Mouse (Mus musculus): Measurements from ENCODE around the gene Dll3. TPM values are rescaled to one million over a fixed set of nuclear protein-coding genes. Genes with fewer than 3 reads are reported as not detected.
A peak's percentile ranks its signal among the peaks of the same experiment; 100 is the strongest.
"Not testable (repeated sequence)": the region's sequence is repeated elsewhere in the genome, so short reads cannot be mapped to it uniquely, and the experiment has no call there.

Dll3 gene
- polyA plus RNA-seq, 1 experiment from 2014 or later, result 0.06 TPM

- Histone ChIP-seq H3K36me3 (no peaks in the 10 kb centered on the region), H3K4me1 (replicated peaks) (peaks cover 9% of the 10 kb centered on the region), H3K27ac (no peak overlapping the region), H3K4me3 (replicated peaks) (peak overlapping the region; percentile 67), H3K9me3 (replicated peaks) (no peaks in the 10 kb centered on the region), H3K4me2 (peak overlapping the region; percentile 74), H3K27me3 (peaks cover 32% of the 10 kb centered on the region), H3K9ac (peak overlapping the region; percentile 73)
- 25% methylated on average over 16 of the region's 16 CpGs for WGBS (ENCODE audit: insufficient replicate concordance)
- ATAC-seq (ENCODE audit: low read depth), result no peak
- no peak for DNase-seq
Measured at GRCm38 (mm10) chr7:28268576-28268975, 33.5 kb downstream of the Dll3 start.

DNA sequence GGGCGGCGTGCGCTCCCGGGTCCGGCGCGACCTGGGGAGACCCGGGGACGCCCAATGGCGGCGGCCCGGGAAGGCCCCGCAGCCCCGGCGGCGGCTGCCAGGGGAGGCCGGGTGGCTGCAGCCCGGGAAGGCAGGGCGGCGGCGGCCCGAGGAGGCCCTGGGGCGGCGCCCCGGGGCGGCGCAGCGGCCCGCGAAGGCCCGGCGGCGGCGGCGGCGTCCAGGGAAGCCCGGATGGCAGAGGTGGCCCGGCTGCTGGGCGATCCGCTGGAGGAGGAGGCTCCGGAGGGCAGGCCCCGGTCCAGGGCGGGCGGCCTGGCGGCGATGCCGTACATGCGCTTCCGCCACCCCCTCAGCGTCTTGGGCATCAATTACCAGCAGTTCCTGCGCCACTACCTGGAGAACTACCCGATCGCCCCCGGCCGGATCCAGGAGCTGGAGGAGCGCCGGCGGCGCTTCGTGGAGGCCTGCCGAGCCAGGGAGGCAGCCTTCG is 34.0 kb downstream of the Dll3 start:
- Histone ChIP-seq H3K4me3 (replicated peaks) (peak overlapping the region; percentile 67), H3K27ac (no peak overlapping the region), H3K9me3 (replicated peaks) (no peaks in the 10 kb centered on the region), H3K4me2 (peak overlapping the region; percentile 74), H3K9ac (peak overlapping the region; percentile 73), H3K36me3 (no peaks in the 10 kb centered on the region), H3K27me3 (peaks cover 32% of the 10 kb centered on the region), H3K4me1 (replicated peaks) (peaks cover 9% of the 10 kb centered on the region)
- WGBS (ENCODE audit: insufficient replicate concordance), result under 1% methylated on average over 61 of the region's 62 CpGs
- ATAC-seq (ENCODE audit: low read depth) (peak; percentile 66), DNase-seq (peak; percentile 17)

DNA sequence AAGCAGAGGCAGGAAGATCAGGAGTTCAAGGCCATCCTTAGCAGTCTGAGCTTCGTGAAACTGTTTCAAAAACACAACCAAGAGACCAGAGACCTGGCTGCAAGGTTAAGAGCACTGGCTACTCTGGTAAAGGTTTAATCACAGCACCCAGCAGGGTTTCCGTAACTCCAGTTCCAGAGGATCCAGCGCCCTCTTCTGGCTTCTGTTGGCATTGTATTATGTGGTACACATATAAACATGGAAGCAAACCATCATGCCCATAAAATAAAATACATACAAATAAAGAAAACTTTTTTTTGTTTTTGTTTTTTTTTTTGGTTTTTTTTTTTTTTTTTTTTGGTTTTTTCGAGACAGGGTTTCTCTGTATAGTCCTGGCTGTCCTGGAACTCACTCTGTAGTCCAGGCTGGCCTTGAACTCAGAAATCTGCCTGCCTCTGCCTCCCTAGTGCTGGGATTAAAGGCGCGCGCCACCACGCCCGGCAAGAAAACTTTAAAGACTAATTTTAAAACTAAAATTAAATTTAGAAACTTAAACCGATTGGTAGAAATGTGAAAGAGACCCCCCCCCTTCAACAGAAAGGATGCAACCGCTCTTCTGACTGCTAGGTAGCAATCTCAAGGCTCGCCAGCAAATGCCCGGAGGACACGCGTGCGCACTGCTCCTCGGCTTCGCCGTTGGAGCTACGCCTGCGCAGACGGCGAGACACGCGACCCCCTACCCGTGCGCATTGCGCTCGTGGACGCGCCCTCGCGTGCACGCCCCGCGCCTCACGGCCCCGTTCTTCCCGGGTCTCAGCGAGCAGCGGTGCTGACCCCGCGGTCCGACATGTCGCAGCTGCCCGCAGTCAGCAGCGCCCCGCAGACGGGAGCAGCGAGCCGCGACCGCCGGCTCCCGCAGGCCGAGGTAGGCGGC is 34.7 kb downstream of the Dll3 start, which contains the start of gene Eid2:
Gene Eid2, plus strand, starts transcription at position 753 of the 913 bp plus-strand sequence.
- no peak within 1 kb of the TSS for H3K27ac ChIP-seq
- H3K9ac ChIP-seq, result peak within 1 kb of the TSS; percentile 73
- H3K4me2 ChIP-seq, result peak within 1 kb of the TSS; percentile 74
- peaks cover 32% of the 10 kb centered on the region for H3K27me3 ChIP-seq
- no peaks in the 10 kb centered on the region for H3K36me3 ChIP-seq
- 6% methylated on average over 57 of the region's 57 CpGs for WGBS (ENCODE audit: insufficient replicate concordance)
- peaks cover 9% of the 10 kb centered on the region for H3K4me1 ChIP-seq (replicated peaks)
- no peaks in the 10 kb centered on the region for H3K9me3 ChIP-seq (replicated peaks)
- ATAC-seq (ENCODE audit: low read depth) (peak; percentile 55), DNase-seq (peak; percentile 48)
- peak within 1 kb of the TSS; percentile 67 for H3K4me3 ChIP-seq (replicated peaks)

DNA sequence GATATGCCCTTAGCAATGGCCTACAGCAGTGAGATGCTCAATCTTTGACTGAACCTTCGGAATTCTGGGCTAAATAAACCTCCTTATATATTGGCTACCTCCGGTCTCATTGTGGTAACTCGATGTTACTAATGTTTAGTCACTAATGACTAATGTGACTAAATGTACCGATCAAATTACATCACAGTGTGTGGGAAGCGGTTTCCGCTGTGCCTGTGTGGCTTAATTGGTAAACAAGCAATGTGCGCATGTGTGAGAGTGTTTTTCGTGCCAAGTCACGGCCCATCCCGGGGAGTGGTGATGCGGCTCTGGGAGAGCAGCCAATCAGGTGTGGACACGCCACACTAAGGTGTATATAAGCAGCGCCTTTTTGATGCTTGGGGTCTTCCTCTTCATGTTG is 36.6 kb downstream of the Dll3 start:
- Histone ChIP-seq H3K9ac (no peak overlapping the region), H3K9me3 (replicated peaks) (no peaks in the 10 kb centered on the region), H3K27ac (no peak overlapping the region), H3K36me3 (no peaks in the 10 kb centered on the region), H3K27me3 (peaks cover 32% of the 10 kb centered on the region), H3K4me3 (replicated peaks) (no peak overlapping the region), H3K4me2 (no peak overlapping the region), H3K4me1 (replicated peaks) (peaks cover 9% of the 10 kb centered on the region)
- no peak for DNase-seq
- ATAC-seq (ENCODE audit: low read depth), result no peak
- WGBS (ENCODE audit: insufficient replicate concordance), result 74% methylated on average over 13 of the region's 13 CpGs

DNA sequence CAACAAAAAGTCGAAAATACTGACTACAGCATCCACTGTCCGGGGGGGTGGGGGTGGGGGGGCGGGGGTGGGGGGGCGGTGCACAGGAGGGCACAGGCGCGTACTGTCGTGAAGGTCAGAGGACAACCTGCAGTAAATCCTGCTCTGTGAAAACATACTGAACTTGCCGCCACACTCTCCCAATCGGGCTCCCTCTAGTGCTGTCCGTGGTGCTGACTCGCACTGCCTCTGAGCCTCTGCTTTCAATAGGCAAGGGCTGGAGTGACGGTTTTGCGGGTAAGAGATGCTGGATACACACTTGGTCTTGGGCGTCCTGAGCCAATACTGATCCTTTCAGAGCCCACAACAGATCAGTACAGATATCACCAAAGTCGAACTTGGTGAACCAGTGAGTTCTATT is 38.3 kb downstream of the Dll3 start:
- peaks cover 26% of the 10 kb centered on the region for H3K27me3 ChIP-seq
- no peak overlapping the region for H3K27ac ChIP-seq
- H3K36me3 ChIP-seq, result no peaks in the 10 kb centered on the region
- peaks cover 9% of the 10 kb centered on the region for H3K4me1 ChIP-seq (replicated peaks)
- H3K9ac ChIP-seq, result no peak overlapping the region
- ATAC-seq (ENCODE audit: low read depth), result peak; percentile 29; the same call in 1 of the 2 replicates
- peak; percentile 44 for DNase-seq
- H3K9me3 ChIP-seq (replicated peaks), result no peaks in the 10 kb centered on the region
- whole genome bisulfite sequencing (ENCODE audit: insufficient replicate concordance), result 6% methylated on average over 14 of the region's 15 CpGs
- H3K4me3 ChIP-seq (replicated peaks), result no peak overlapping the region
- no peak overlapping the region for H3K4me2 ChIP-seq

GRCm38 (mm10) chr7:28262861-28263260 is 39.2 kb downstream of the Dll3 start:
- H3K9me3 ChIP-seq (replicated peaks), result no peaks in the 10 kb centered on the region
- 42% methylated on average over 5 of the region's 5 CpGs for WGBS (ENCODE audit: insufficient replicate concordance)
- DNase-seq (no peak), ATAC-seq (ENCODE audit: low read depth) (no peak)
- no peak overlapping the region for H3K4me3 ChIP-seq (replicated peaks)
- peaks cover 17% of the 10 kb centered on the region for H3K27me3 ChIP-seq
- H3K36me3 ChIP-seq, result no peaks in the 10 kb centered on the region
- H3K4me2 ChIP-seq, result no peak overlapping the region
- H3K4me1 ChIP-seq (replicated peaks), result peaks cover 3% of the 10 kb centered on the region; the same call in 1 of the 2 replicates
- H3K9ac ChIP-seq, result no peak overlapping the region
- H3K27ac ChIP-seq, result no peak overlapping the region

DNA sequence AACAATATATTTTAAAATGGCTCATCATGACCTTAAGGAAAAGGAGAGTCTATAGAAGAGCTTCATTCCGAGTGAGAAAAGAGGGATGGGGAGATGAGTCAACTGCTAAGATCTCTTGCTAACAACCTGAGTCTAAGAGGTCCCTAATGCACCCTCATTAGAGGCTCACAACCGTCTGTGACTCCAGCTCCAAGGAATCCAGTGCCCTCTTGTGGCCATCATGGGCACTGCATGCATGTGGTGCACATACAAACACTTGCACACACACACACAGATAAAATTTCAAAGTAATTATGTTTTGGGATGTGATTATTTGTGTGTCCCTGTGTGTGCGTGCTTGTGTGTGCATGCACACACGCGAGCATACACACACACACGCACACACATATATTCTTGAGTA is 46.6 kb downstream of the Dll3 start:
- H3K9ac ChIP-seq, result no peak overlapping the region
- H3K27me3 ChIP-seq, result no peaks in the 10 kb centered on the region
- no peak for ATAC-seq (ENCODE audit: low read depth)
- H3K9me3 ChIP-seq (replicated peaks), result peaks cover 3% of the 10 kb centered on the region; the same call in 1 of the 2 replicates
- H3K36me3 ChIP-seq, result no peaks in the 10 kb centered on the region
- 68% methylated on average over 6 of the region's 6 CpGs for WGBS (ENCODE audit: insufficient replicate concordance)
- no peaks in the 10 kb centered on the region for H3K4me1 ChIP-seq (replicated peaks)
- no peak overlapping the region for H3K27ac ChIP-seq
- no peak overlapping the region for H3K4me2 ChIP-seq
- no peak overlapping the region for H3K4me3 ChIP-seq (replicated peaks)
- DNase-seq, result no peak

- no peak overlapping the region for H3K9ac ChIP-seq
- H3K36me3 ChIP-seq, result no peaks in the 10 kb centered on the region
- DNase-seq (no peak), ATAC-seq (ENCODE audit: low read depth) (no peak)
- peaks cover 3% of the 10 kb centered on the region; the same call in 1 of the 2 replicates for H3K9me3 ChIP-seq (replicated peaks)
- H3K27ac ChIP-seq, result no peak overlapping the region
- no peak overlapping the region for H3K4me2 ChIP-seq
- no peak overlapping the region for H3K4me3 ChIP-seq (replicated peaks)
- H3K4me1 ChIP-seq (replicated peaks), result no peaks in the 10 kb centered on the region
- no peaks in the 10 kb centered on the region for H3K27me3 ChIP-seq
- 47% methylated on average over 6 of the region's 6 CpGs for WGBS (ENCODE audit: insufficient replicate concordance)
Measured at GRCm38 (mm10) chr7:28254591-28254990, 47.4 kb downstream of the Dll3 start.

GRCm38 (mm10) chr7:28251976-28252375 is 50.1 kb downstream of the Dll3 start:
- peaks cover 3% of the 10 kb centered on the region; the same call in 1 of the 2 replicates for H3K9me3 ChIP-seq (replicated peaks)
- no peak for ATAC-seq (ENCODE audit: low read depth)
- no peak overlapping the region for H3K4me3 ChIP-seq (replicated peaks)
- WGBS (ENCODE audit: insufficient replicate concordance), result 82% methylated on average over 17 of the region's 17 CpGs
- H3K4me2 ChIP-seq, result no peak overlapping the region
- H3K4me1 ChIP-seq (replicated peaks), result no peaks in the 10 kb centered on the region
- H3K27me3 ChIP-seq, result no peaks in the 10 kb centered on the region
- H3K36me3 ChIP-seq, result no peaks in the 10 kb centered on the region
- no peak overlapping the region for H3K27ac ChIP-seq
- no peak for DNase-seq
- no peak overlapping the region for H3K9ac ChIP-seq

- 84% methylated on average over 3 of the region's 3 CpGs for WGBS (ENCODE audit: insufficient replicate concordance)
- no peak for ATAC-seq (ENCODE audit: low read depth)
- no peak overlapping the region for H3K9ac ChIP-seq
- no peak overlapping the region for H3K4me3 ChIP-seq (replicated peaks)
- H3K9me3 ChIP-seq (replicated peaks), result no peaks in the 10 kb centered on the region
- no peaks in the 10 kb centered on the region for H3K27me3 ChIP-seq
- H3K27ac ChIP-seq, result no peak overlapping the region
- DNase-seq, result no peak
- no peaks in the 10 kb centered on the region for H3K4me1 ChIP-seq (replicated peaks)
- no peak overlapping the region for H3K4me2 ChIP-seq
- H3K36me3 ChIP-seq, result no peaks in the 10 kb centered on the region
Measured at GRCm38 (mm10) chr7:28248957-28249356, 53.1 kb downstream of the Dll3 start.

GRCm38 (mm10) chr7:28243943-28244342 is 58.1 kb downstream of the Dll3 start:
- H3K4me3 ChIP-seq (replicated peaks); H3K9me3 ChIP-seq (replicated peaks); H3K36me3 ChIP-seq; H3K9ac ChIP-seq; H3K4me1 ChIP-seq (replicated peaks); H3K4me2 ChIP-seq; H3K27me3 ChIP-seq; ATAC-seq (ENCODE audit: low read depth); DNase-seq; H3K27ac ChIP-seq: not testable (repeated sequence)
- 46% methylated on average over 2 of the region's 2 CpGs for WGBS (ENCODE audit: insufficient replicate concordance)
